Mouse (Mus musculus): Measurements from ENCODE around the gene Ak2. TPM values are rescaled to one million over a fixed set of nuclear protein-coding genes. Genes with fewer than 3 reads are reported as not detected.

Gene Ak2
- polyA plus RNA-seq, 1 experiment from 2014 or later, result 276 TPM

DNA sequence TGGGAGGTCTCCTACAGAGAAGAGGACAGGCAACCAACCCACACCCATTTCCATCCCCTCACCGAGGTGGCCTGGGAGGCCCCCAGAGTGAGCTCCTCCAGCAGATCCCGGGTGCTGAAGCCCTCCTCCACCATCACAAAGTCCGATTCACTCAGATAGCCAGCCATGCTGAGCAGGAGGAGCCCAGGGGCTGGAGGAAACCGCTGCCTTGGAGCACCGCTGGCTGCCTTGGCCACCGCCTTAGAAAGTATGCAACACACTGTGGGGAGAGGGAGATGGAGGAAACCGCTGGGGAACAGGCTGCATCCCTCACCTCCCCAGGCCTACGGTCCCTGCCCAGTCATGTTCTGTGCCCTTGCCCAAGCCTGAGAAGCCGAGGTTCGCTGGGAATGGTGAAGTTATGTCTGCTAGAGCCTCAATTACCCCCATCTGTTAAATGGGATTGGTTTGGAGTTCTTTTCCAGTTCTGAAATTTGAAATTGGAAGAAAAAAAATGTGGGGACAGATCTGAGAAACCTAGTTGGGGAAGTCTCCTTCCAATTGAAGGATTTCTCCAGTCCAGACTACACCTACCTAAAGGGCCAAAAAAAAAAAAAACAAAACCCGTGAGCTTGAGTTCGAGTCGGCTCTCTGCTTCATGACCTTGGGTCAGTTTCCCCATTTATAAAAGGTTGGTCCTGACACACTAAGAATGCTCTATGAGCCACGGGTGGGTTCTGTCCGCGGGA is 30.3 kb upstream of the Ak2 start:
- ATAC-seq, result no peak
- Histone ChIP-seq H3K27ac (ENCODE audit: low read depth) (no peak overlapping the region), H3K9ac (replicated peaks) (peak overlapping the region; percentile 42), H3K36me3 (replicated peaks; ENCODE audit: insufficient read depth, low read length) (no peaks in the 10 kb centered on the region), H3K9me3 (ENCODE audit: low read length) (no peaks in the 10 kb centered on the region), H3K4me2 (ENCODE audit: low read depth, low read length) (peak overlapping the region; percentile 76), H3K4me3 (ENCODE audit: low read depth, low read length) (peak overlapping the region; percentile 50), H3K4me1 (ENCODE audit: insufficient read depth) (no peaks in the 10 kb centered on the region; the same call in 1 of the 2 replicates), H3K27me3 (ENCODE audit: insufficient read depth, low read length) (peaks cover 30% of the 10 kb centered on the region)
- 8% methylated on average over 16 of the region's 16 CpGs for WGBS (ENCODE audit: insufficient replicate concordance)
- no peak for DNase-seq
- TF ChIP-seq EP300 (IDR thresholded peaks at IDR 0.05; ENCODE audit: low read depth), result no peak
- no peak for TF ChIP-seq CTCF (IDR thresholded peaks at IDR 0.05; ENCODE audit: low read depth)

DNA sequence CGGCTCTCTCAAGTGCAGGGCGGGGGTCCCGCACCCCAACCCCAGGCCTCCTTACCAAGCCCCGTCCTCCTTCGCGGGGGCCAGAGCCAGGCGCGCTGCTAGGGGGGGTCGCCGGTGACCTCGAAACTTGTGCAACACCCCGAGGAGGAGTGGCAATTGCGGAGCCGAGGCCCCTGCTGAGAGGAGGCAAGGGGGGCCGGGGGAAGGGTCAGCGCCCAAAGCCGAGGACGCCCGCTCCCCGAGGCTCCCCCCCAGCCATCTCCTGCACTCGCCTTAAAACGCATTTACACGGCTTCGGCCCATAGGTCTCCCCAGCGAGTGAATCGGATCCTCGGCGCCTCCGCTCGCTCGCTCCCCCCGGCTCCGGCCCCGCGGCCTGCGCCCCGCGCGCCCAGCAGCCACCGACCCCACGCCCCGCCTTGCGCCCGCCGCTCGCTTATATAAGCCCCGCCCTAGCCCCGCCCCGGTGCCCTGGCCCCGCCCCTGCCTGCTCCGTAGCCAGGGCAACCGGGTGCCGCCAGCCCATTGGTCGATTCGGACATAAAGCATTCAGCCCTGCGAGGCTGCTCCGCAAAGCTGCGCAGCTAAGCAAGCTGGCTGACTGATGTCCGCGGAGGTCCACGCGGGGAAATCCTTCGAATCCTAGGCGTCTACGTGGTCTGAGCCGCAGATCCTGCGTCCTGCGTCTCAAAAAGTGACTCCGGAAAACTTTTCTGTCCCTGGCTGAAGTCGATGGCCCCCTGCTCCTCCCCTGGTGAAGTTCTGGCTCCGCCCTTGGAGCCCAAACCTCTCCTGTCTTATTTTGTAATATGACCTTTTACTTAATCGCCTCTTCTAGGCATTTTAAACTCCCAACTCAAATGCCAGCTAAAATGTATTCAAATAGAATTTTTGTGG is 29.5 kb upstream of the Ak2 start, which contains the start of gene Azin2:
Gene Azin2, minus strand, starts transcription at position 414 of the 897 bp plus-strand sequence.
- Histone ChIP-seq H3K9me3 (ENCODE audit: low read length) (no peaks in the 10 kb centered on the region), H3K9ac (replicated peaks) (peak within 1 kb of the TSS; percentile 42), H3K4me1 (ENCODE audit: insufficient read depth) (no peaks in the 10 kb centered on the region; the same call in 1 of the 2 replicates), H3K36me3 (replicated peaks; ENCODE audit: insufficient read depth, low read length) (no peaks in the 10 kb centered on the region), H3K27ac (ENCODE audit: low read depth) (no peak within 1 kb of the TSS), H3K4me3 (ENCODE audit: low read depth, low read length) (peak within 1 kb of the TSS; percentile 50), H3K27me3 (ENCODE audit: insufficient read depth, low read length) (peaks cover 30% of the 10 kb centered on the region), H3K4me2 (ENCODE audit: low read depth, low read length) (peak within 1 kb of the TSS; percentile 76)
- TF ChIP-seq EP300 (IDR thresholded peaks at IDR 0.05; ENCODE audit: low read depth) (no peak), CTCF (IDR thresholded peaks at IDR 0.05; ENCODE audit: low read depth) (no peak)
- DNase-seq (peak; percentile 92), ATAC-seq (peak; percentile 95)
- 2% methylated on average over 60 of the region's 72 CpGs for WGBS (ENCODE audit: insufficient replicate concordance)

DNA sequence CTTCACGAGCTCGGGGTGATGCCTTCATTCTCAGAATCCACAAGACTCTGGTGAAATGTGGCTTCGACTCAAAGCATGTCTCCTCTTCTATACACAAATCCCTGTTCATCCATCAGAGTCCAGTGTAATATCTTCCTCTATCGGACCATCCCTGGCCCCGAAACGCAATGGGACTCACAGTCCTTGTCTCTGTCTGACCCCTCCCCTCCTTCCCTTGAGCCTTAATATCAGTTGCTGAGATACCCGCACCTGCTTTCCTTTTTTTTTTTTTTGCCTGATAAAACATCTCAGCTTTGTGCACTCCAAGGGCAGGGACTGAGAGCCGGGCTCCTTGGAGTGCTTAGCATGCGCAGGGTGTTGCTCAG is 28.9 kb upstream of the Ak2 start:
- no peak overlapping the region for H3K4me3 ChIP-seq (ENCODE audit: low read depth, low read length)
- ATAC-seq, result no peak

DNA sequence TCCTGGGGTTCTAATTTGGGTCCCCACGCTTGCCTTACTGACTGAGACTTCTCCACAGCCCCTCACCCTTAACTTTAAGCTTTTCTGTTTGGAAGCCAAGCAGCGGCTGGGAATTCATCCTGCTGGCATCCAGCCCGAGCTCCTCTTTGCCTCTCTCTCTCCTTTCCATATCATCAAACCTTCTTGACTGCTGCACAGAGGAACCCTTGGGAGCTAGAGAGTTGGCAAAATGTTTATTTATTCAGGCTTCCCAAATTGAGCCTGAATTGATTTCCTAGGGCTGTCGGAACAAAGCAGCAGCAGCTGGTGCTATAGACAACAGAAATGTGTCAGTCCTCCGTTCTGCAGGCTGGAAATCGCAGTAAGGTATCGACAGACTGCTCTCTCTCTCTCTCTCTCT is 25.0 kb upstream of the Ak2 start:
- TF ChIP-seq CTCF (IDR thresholded peaks at IDR 0.05; ENCODE audit: low read depth) (no peak), EP300 (IDR thresholded peaks at IDR 0.05; ENCODE audit: low read depth) (no peak)
- Histone ChIP-seq H3K4me2 (ENCODE audit: low read depth, low read length) (no peak overlapping the region), H3K27me3 (ENCODE audit: insufficient read depth, low read length) (peaks cover 11% of the 10 kb centered on the region), H3K9ac (replicated peaks) (no peak overlapping the region), H3K4me1 (ENCODE audit: insufficient read depth) (peaks cover 11% of the 10 kb centered on the region), H3K36me3 (replicated peaks; ENCODE audit: insufficient read depth, low read length) (no peaks in the 10 kb centered on the region), H3K4me3 (ENCODE audit: low read depth, low read length) (no peak overlapping the region), H3K27ac (ENCODE audit: low read depth) (no peak overlapping the region), H3K9me3 (ENCODE audit: low read length) (no peaks in the 10 kb centered on the region)
- no peak for DNase-seq
- ATAC-seq, result no peak
- 43% methylated on average over 7 of the region's 7 CpGs for WGBS (ENCODE audit: insufficient replicate concordance)

More for the DNA sequence above, 28.9 kb upstream of the Ak2 start:
- Histone ChIP-seq H3K27ac (ENCODE audit: low read depth) (no peak overlapping the region), H3K27me3 (ENCODE audit: insufficient read depth, low read length) (peaks cover 30% of the 10 kb centered on the region), H3K9me3 (ENCODE audit: low read length) (no peaks in the 10 kb centered on the region), H3K9ac (replicated peaks) (no peak overlapping the region), H3K4me1 (ENCODE audit: insufficient read depth) (no peaks in the 10 kb centered on the region; the same call in 1 of the 2 replicates), H3K36me3 (replicated peaks; ENCODE audit: insufficient read depth, low read length) (no peaks in the 10 kb centered on the region), H3K4me2 (ENCODE audit: low read depth, low read length) (peak overlapping the region; percentile 76)
- DNase-seq, result no peak
- TF ChIP-seq EP300 (IDR thresholded peaks at IDR 0.05; ENCODE audit: low read depth) (no peak), CTCF (IDR thresholded peaks at IDR 0.05; ENCODE audit: low read depth) (no peak)
- 15% methylated on average over 9 of the region's 9 CpGs for WGBS (ENCODE audit: insufficient replicate concordance)

DNA sequence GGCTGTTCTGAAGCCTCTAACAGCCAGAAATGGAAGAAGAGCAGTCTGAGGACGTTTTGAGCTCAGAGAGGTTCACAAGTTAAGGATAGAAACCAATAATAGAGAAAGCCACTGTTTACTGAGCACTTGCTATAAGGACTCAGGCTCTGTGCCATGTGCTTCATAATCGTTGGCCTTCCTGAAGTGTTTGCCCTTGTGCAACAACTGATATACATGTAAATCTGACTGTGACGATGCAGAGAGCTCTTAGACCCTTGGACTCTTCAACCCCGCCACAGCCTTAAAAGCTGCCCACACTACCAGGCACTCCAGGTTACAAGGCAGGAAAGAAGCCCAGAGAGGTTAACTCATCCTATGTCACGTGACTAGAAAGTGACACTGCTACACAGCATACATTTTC is 22.7 kb upstream of the Ak2 start:
- peaks cover 11% of the 10 kb centered on the region; the same call in 1 of the 2 replicates for H3K4me1 ChIP-seq (ENCODE audit: insufficient read depth)
- 43% methylated on average over 5 of the region's 5 CpGs for WGBS (ENCODE audit: insufficient replicate concordance)
- no peaks in the 10 kb centered on the region for H3K36me3 ChIP-seq (replicated peaks; ENCODE audit: insufficient read depth, low read length)
- ATAC-seq, result peak; percentile 66
- H3K27me3 ChIP-seq (ENCODE audit: insufficient read depth, low read length), result no peaks in the 10 kb centered on the region
- H3K27ac ChIP-seq (ENCODE audit: low read depth), result no peak overlapping the region
- H3K4me3 ChIP-seq (ENCODE audit: low read depth, low read length), result no peak overlapping the region
- DNase-seq, result no peak
- no peak for TF ChIP-seq CTCF (IDR thresholded peaks at IDR 0.05; ENCODE audit: low read depth)
- no peak for TF ChIP-seq EP300 (IDR thresholded peaks at IDR 0.05; ENCODE audit: low read depth)
- no peak overlapping the region for H3K9ac ChIP-seq (replicated peaks)
- H3K9me3 ChIP-seq (ENCODE audit: low read length), result no peaks in the 10 kb centered on the region
- no peak overlapping the region for H3K4me2 ChIP-seq (ENCODE audit: low read depth, low read length)
